Mouse (Mus musculus) adipocyte (in vitro differentiated cells): ENCODE results near the gene Traf2.
A peak's percentile ranks its signal among the peaks of the same experiment; 100 is the strongest.

Experiments used
- DNase-seq: peaks from one replicate; pipeline ENCODE4 v3.0.0-alpha.2; 2016; ENCODE audit warnings: low spot score

Traf2 gene

GRCm38 (mm10) chr2:25546811-25547491, at the start of gene Traf2:
Gene Traf2 (minus strand): TSS chr2:25546940.
- DNase-seq = peak; percentile 97

- peak; percentile 32 for DNase-seq
Observed at GRCm38 (mm10) chr2:25591863-25592262, 45.1 kb upstream of the Traf2 start.

GRCm38 (mm10) chr2:25588227-25588907, 41.6 kb upstream of the Traf2 start:
- no peak for DNase-seq

GRCm38 (mm10) chr2:25587290-25587689, 40.5 kb upstream of the Traf2 start:
- no peak for DNase-seq

- no peak for DNase-seq
Observed at GRCm38 (mm10) chr2:25585601-25586000, 38.9 kb upstream of the Traf2 start.

- no peak for DNase-seq
Observed at GRCm38 (mm10) chr2:25584856-25585255, 38.1 kb upstream of the Traf2 start.

GRCm38 (mm10) chr2:25584152-25584551, 37.4 kb upstream of the Traf2 start:
- no peak for DNase-seq

- no peak for DNase-seq
Observed at GRCm38 (mm10) chr2:25583571-25583970, 36.8 kb upstream of the Traf2 start.

GRCm38 (mm10) chr2:25583120-25583481, 36.4 kb upstream of the Traf2 start:
- DNase-seq = no peak

- DNase-seq = no peak
Observed at GRCm38 (mm10) chr2:25582466-25583119, 35.9 kb upstream of the Traf2 start.

GRCm38 (mm10) chr2:25581901-25582301, 35.2 kb upstream of the Traf2 start:
- DNase-seq = no peak

GRCm38 (mm10) chr2:25581294-25581864, 34.6 kb upstream of the Traf2 start, which contains the start of gene Ajm1:
Gene Ajm1 (minus strand): TSS chr2:25581757.
- peak; percentile 60 for DNase-seq

GRCm38 (mm10) chr2:25580621-25581101, 33.9 kb upstream of the Traf2 start:
- DNase-seq = no peak

GRCm38 (mm10) chr2:25579737-25580460, 33.2 kb upstream of the Traf2 start:
- DNase-seq = no peak

GRCm38 (mm10) chr2:25578796-25579736, 32.3 kb upstream of the Traf2 start:
- DNase-seq = no peak

- DNase-seq = no peak
Observed at GRCm38 (mm10) chr2:25577951-25578795, 31.4 kb upstream of the Traf2 start.

GRCm38 (mm10) chr2:25576965-25577891, 30.5 kb upstream of the Traf2 start:
- no peak for DNase-seq

GRCm38 (mm10) chr2:25576028-25576850, 29.5 kb upstream of the Traf2 start:
- no peak for DNase-seq
